Mouse (Mus musculus) ES-Bruce4 (cell line): Measurements from ENCODE around the gene Hyal3.

ENCODE experiments used
- CTCF ChIP-seq: IDR thresholded peaks from one replicate; pipeline ENCODE4 v1.8.1; 2011; ENCODE audit warnings: low read depth, low read length
- EP300 ChIP-seq: IDR thresholded peaks from 2 replicates; pipeline ENCODE4 v1.6.1; 2011; ENCODE audit warnings: low read depth, low read length; ENCODE audit not compliant: insufficient read depth
- POLR2A ChIP-seq: IDR thresholded peaks from one replicate; pipeline ENCODE4 v1.8.1; 2011; ENCODE audit warnings: low read length; ENCODE audit not compliant: insufficient read depth

DNA sequence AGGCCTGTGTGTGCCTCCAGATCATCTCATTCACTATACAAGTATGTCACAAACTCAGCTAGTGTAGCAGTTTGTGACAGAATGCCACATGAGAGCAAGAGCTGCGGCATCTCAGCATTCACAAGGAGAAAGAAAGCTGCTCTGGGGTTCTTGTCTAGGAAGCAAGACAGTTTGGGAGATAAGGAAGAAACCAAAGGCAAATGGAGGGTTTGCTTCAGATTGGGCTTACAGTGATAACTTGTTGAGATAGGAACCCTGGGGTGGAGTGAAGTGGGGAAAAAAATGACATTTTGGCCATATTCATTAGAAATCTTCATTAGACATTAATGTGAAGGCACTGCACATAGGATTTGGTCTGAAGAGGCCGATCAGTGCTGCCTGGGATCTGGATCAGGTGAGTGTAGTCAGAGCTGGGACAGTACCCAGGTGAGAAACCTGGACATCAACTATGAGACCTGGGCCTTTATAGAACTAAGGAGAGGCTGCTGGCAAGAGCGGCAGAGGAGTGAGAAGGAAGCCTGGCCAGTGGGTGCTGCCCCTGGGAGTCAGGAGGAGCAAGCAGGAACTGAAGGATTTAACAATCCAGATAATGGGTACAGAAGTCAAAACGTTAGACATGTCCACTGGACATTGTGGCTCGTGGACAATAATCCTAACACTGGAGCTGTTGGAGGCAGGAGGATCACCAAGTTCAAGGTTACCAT, 27.8 kb upstream of the Hyal3 start:
- no peak for TF ChIP-seq CTCF
- no peak for TF ChIP-seq EP300
- TF ChIP-seq POLR2A, result no peak
